Mouse (Mus musculus) neural tube, embryonic 14.5 days (tissue): ENCODE measurements around the gene Osbpl3. TPM values are rescaled to one million over a fixed set of nuclear protein-coding genes. Genes with fewer than 3 reads are reported as not detected.

Experiments
- ATAC-seq: fragments of 200-750 bp; cut with Nextera tagmentation; 2 replicates; pipeline ENCODE4 v1.8.0; 2017; ENCODE audit warnings: low read depth, mild to moderate bottlenecking, moderate TSS enrichment, moderate library complexity
- H3K27ac ChIP-seq: fragments of 300-500 bp; sonication (generic); 2 replicates; pipeline ENCODE4 v1.5.1; 2014; ENCODE audit warnings: low read depth, mild to moderate bottlenecking, control low read depth, low read length, moderate library complexity, mixed read lengths
- H3K27me3 ChIP-seq: fragments of 300-500 bp; sonication (generic); 2 replicates; pipeline ENCODE4 v1.6.1; 2014; ENCODE audit warnings: low read length; ENCODE audit not compliant: control insufficient read depth, insufficient read depth
- H3K36me3 ChIP-seq: fragments of 300-500 bp; sonication (generic); 2 replicates; pipeline ENCODE4 v1.6.1; 2014; ENCODE audit warnings: low read length, mixed read lengths; ENCODE audit not compliant: control insufficient read depth, insufficient read depth
- H3K4me1 ChIP-seq: fragments of 300-500 bp; sonication (generic); 2 replicates; pipeline ENCODE4 v1.6.1; 2014; ENCODE audit warnings: low read length; ENCODE audit not compliant: control insufficient read depth, insufficient read depth
- H3K4me2 ChIP-seq: fragments of 300-500 bp; sonication (generic); 2 replicates; pipeline ENCODE4 v1.6.1; 2014; ENCODE audit warnings: mild to moderate bottlenecking, low read depth, low read length, control low read depth
- H3K4me3 ChIP-seq: fragments of 300-500 bp; sonication (generic); 2 replicates; pipeline ENCODE4 v1.5.1; 2014; ENCODE audit warnings: low read depth, low read length, control low read depth, mixed read lengths
- H3K9ac ChIP-seq: fragments of 300-500 bp; sonication (generic); replicated peaks from 2 replicates; pipeline ENCODE4 v1.6.1; 2014; ENCODE audit warnings: low read depth, mild to moderate bottlenecking, control low read depth, low read length, mixed read lengths
- H3K9me3 ChIP-seq: fragments of 300-500 bp; sonication (generic); 2 replicates; pipeline ENCODE4 v1.6.1; 2016; ENCODE audit warnings: low read length; ENCODE audit not compliant: control insufficient read depth
- WGBS: fragments of 180-500 bp; shearing (Covaris S2); extraction: QIAGEN DNeasy Blood & Tissue Kit; methylation state at CpG from one replicate; pipeline ENCODE4 v1.1.7; 2014; 5-methylcytosine and 5-hydroxymethylcytosine counted together
- polyA plus RNA-seq: library from polyadenylated mRNA; unstranded; fragments of >200 nt; fragmentation: Nextera tagmentation; extraction: Ambion mirVana; gene quantifications from 2 replicates; pipeline ENCODE4 v1.2.1, GENCODE M21; 2014

Osbpl3 gene
- polyA plus RNA-seq, 1 experiment from 2014 or later: 3.2 TPM

DNA sequence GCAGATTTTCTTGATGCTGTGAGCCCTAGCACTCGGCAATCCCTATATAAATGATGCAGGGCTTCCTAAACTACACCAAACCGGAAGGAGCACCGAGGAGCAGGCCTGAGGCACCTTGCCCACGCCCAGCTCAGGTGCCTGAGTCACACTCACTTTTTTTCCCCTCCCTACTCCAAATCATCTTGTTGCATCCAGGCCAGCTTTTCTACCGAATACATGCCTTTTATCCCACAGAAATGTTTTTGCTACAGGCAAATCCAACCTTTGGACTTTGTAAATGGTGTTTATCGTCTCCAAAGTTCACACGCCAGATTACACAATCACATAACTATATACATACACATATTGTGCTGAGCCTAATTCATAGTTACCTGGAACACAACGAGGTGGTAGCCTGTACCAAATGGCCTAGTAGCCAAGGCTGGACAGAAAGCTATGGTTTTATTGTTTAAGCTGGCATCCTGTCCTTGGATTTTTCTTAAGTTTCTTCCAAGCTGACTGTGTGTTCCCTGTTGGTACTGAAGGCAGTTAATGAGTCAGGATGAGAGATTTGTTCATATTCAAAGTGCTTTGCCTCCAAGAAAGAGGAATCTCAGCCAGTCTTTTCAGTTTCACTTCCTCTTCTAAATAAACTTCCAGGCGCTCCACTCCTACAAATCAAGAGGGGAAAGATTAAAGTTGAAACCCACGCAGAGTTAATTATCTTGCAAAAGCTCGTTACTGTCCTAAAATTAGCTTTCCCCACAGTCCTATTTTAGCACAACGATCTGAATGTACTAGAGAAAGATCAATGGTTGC lies 1.7 kb upstream of the Osbpl3 start:
- no peak overlapping the region for H3K4me2 ChIP-seq
- H3K9me3 ChIP-seq: no peaks in the 10 kb centered on the region
- H3K27ac ChIP-seq: no peak overlapping the region
- H3K4me1 ChIP-seq: peaks cover 4% of the 10 kb centered on the region; the same call in 1 of the 2 replicates
- H3K36me3 ChIP-seq: no peaks in the 10 kb centered on the region
- no peak overlapping the region for H3K4me3 ChIP-seq
- no peaks in the 10 kb centered on the region for H3K27me3 ChIP-seq
- H3K9ac ChIP-seq: no peak overlapping the region
- 88% methylated on average over 12 of the region's 12 CpGs for WGBS
- no peak for ATAC-seq

DNA sequence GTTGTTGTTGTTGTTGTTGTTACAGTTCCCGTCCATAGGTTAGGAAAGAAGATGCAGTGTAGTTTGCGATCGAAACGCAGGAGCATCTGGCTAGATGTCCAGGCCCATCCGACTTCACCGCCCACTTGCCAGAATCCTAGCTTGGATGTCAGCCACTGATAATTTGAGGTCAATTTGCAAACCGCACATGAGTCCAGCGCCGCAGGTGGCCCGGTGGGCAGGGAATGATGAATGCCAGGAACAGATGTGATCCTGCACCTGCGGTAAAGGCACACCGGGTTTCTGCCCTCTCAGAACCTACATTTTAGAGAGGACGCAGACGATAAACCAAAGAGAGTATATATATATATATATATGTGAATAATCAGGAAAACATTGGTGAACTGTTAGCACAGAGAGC lies 705 bp upstream of the Osbpl3 start:
- Histone ChIP-seq H3K4me1 (peaks cover 4% of the 10 kb centered on the region; the same call in 1 of the 2 replicates), H3K9me3 (no peaks in the 10 kb centered on the region), H3K4me2 (peak overlapping the region; percentile 96), H3K4me3 (peak overlapping the region; percentile 60), H3K36me3 (no peaks in the 10 kb centered on the region), H3K27me3 (no peaks in the 10 kb centered on the region), H3K9ac (no peak overlapping the region), H3K27ac (no peak overlapping the region)
- WGBS: 48% methylated on average over 14 of the region's 14 CpGs
- no peak for ATAC-seq

DNA sequence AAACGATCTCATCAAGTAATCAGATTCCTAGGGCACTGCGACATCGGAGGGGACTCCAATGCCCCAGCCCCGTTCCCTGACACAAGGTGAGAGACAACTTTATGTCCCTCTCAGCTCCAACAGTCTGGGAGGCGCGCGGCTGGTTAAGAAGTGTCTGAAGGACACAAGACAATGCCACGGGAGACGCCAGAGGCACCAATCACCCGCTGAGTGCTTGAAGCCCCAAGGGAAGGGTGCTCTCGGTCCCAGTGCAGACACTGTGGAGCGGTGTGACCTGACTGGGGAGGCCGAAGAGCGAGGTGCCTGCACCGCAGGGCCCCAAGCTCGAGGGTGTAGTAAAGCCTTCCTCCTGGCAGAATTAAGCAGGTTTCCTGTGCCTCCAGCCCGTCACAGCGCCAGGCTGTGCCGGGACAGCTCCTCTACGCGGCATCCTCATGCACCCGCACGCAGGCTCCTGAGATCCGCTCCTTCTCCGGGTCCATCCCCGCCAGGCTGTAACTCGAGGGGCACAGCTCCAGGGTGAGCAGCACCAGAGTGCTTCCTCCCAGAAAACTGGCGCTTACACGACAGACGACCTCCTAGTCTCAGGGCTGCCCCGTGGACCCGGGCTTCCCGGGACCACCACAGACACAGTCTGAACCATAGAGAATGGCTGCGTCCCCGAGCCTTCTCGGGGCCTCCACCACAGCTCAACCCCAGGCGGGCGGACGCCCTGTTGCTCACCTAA lies 736 bp downstream of the Osbpl3 start:
- peak overlapping the region; percentile 73 for H3K9ac ChIP-seq
- H3K4me3 ChIP-seq: peak overlapping the region; percentile 60
- H3K27me3 ChIP-seq: no peaks in the 10 kb centered on the region
- peaks cover 4% of the 10 kb centered on the region; the same call in 1 of the 2 replicates for H3K4me1 ChIP-seq
- H3K36me3 ChIP-seq: no peaks in the 10 kb centered on the region
- ATAC-seq: peak; percentile 67
- peak overlapping the region; percentile 96 for H3K4me2 ChIP-seq
- H3K9me3 ChIP-seq: no peaks in the 10 kb centered on the region
- WGBS: 0% methylated on average over 39 of the region's 39 CpGs
- H3K27ac ChIP-seq: no peak overlapping the region; the same call in 1 of the 2 replicates

DNA sequence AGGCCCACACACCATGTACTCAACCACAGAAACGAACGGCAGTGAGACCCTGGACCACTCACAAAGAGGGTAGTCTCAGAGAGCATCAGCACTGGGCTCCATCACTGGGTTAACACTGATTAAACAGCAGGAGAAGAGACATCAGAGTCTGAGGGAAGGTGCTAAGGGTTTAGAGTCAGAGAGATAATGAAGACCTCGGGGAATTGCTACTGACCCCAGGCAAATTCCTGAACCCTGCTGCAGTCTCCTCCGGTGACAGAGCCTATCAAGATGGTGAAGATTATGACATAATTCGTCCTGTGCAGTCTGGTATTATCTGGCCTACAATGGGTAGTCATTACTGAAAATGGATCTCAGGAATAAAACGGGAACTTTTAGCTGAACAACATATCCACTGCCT lies 2.4 kb downstream of the Osbpl3 start:
- Histone ChIP-seq H3K27ac (no peak overlapping the region), H3K36me3 (no peaks in the 10 kb centered on the region), H3K4me3 (no peak overlapping the region), H3K9ac (no peak overlapping the region), H3K9me3 (no peaks in the 10 kb centered on the region), H3K27me3 (no peaks in the 10 kb centered on the region), H3K4me2 (no peak overlapping the region), H3K4me1 (peaks cover 4% of the 10 kb centered on the region; the same call in 1 of the 2 replicates)
- WGBS: 71% methylated on average over 6 of the region's 6 CpGs
- ATAC-seq: no peak

DNA sequence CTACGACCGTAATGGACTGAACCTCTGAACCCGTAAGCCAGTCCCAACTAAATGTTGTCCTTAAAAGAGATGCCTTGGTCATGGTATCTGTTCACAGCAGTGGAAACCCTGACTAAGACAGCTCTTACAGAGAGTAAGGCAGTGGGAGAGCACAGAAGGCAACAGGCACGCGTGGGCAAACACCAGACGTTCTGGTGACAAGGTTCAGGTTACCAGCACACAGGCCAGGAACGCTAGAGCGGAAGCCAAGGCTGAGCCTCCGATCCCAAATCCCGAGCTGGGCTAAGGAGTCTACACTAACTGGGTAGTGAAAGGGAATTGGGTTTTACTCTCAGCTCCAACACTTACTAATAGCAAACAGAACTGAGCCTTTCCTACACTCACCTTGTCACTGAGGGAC lies 3.8 kb downstream of the Osbpl3 start:
- no peak for ATAC-seq
- no peak overlapping the region for H3K9ac ChIP-seq
- H3K4me2 ChIP-seq: no peak overlapping the region
- H3K4me1 ChIP-seq: peaks cover 4% of the 10 kb centered on the region; the same call in 1 of the 2 replicates
- H3K36me3 ChIP-seq: no peaks in the 10 kb centered on the region
- no peak overlapping the region for H3K27ac ChIP-seq
- no peaks in the 10 kb centered on the region for H3K9me3 ChIP-seq
- 91% methylated on average over 10 of the region's 10 CpGs for WGBS
- H3K27me3 ChIP-seq: no peaks in the 10 kb centered on the region
- no peak overlapping the region for H3K4me3 ChIP-seq

DNA sequence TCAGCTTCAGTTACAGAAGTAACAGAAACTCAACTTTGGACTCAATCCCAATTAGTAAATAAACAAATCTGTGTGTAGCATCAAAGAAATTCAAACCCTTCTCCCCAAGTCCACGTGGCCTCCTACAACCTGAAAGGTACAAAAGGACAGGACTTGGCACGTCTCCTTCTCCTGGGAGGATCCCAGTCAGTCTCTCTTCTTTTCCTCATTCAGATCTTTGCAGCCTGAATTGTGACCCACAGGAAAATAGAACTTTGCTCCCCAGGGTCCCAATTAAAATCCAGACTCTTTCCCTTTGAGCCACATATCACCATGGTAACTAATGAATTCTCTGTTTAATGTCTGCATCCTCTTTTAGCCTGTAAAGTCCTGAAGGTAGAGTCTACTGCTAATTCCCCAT lies 10.4 kb downstream of the Osbpl3 start:
- H3K36me3 ChIP-seq: no peaks in the 10 kb centered on the region
- no peak overlapping the region for H3K9ac ChIP-seq
- WGBS: 34% methylated on average over 2 of the region's 2 CpGs
- H3K4me2 ChIP-seq: no peak overlapping the region
- H3K9me3 ChIP-seq: no peaks in the 10 kb centered on the region
- no peaks in the 10 kb centered on the region for H3K4me1 ChIP-seq
- ATAC-seq: peak; percentile 65
- H3K4me3 ChIP-seq: no peak overlapping the region
- H3K27ac ChIP-seq: no peak overlapping the region
- H3K27me3 ChIP-seq: no peaks in the 10 kb centered on the region

DNA sequence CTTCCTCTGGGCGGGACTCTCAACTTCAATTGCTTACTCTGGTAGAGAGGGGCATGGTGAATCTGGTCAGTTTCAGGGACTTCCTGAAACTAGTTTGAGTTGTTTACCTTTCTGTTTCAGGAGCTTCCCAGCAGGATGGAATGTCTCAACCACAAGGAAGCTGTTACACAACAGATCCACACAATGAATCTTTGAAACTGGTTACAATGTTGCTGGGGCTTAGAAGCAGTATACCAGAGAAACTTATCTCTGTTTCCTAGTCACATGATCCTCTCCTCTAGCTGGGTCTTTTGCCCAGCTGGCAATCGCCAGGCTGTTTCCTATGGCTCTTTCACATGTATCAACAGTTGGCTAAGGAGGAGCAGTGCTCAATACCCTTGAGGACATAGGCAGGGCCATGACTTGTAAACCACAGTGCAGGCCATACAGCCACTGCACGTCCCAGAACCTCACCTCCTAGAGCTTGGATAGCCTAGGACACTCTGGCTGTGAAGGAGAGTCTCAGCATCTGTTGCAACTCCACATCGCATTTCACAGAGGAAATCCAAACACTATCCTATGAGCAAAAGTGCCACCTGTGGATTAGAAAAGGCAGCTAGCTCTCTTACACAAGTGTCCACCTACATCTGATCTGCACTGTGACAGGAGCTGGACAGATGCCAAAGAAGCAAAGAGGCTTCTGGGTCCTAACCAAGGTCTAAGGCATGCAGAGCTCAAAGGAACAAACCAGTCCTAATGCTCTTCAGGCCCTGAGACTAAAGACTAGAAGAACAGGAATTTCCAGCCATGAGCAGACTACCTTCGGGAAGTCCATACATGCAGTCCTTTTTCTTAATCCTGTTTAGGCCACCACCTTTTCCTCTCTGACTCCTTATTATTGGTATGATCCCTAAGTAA lies 14.8 kb downstream of the Osbpl3 start:
- Histone ChIP-seq H3K9ac (no peak overlapping the region), H3K27me3 (no peaks in the 10 kb centered on the region), H3K4me3 (no peak overlapping the region), H3K27ac (no peak overlapping the region), H3K4me1 (no peaks in the 10 kb centered on the region), H3K36me3 (no peaks in the 10 kb centered on the region), H3K4me2 (no peak overlapping the region), H3K9me3 (no peaks in the 10 kb centered on the region)
- no peak for ATAC-seq
- 93% methylated on average over 5 of the region's 5 CpGs for WGBS

- H3K4me3 ChIP-seq: no peak overlapping the region
- no peaks in the 10 kb centered on the region for H3K9me3 ChIP-seq
- WGBS: 92% methylated on average over 7 of the region's 7 CpGs
- no peak for ATAC-seq
- no peak overlapping the region for H3K27ac ChIP-seq
- H3K4me2 ChIP-seq: no peak overlapping the region
- H3K27me3 ChIP-seq: no peaks in the 10 kb centered on the region
- H3K4me1 ChIP-seq: no peaks in the 10 kb centered on the region
- no peak overlapping the region for H3K9ac ChIP-seq
- H3K36me3 ChIP-seq: no peaks in the 10 kb centered on the region
These were observed 15.8 kb downstream of the Osbpl3 start for GRCm38 (mm10) chr6:50440197-50440596.
